Mouse (Mus musculus) hindbrain, postnatal 0 days (tissue): Measurements from ENCODE around the gene Arcn1. TPM values are rescaled to one million over a fixed set of nuclear protein-coding genes. Genes with fewer than 3 reads are reported as not detected.

ENCODE experiments used
- ATAC-seq: fragments of 200-750 bp; cut with Nextera tagmentation; 2 replicates; pipeline ENCODE4 v1.8.0; 2017; ENCODE audit warnings: mild to moderate bottlenecking, moderate TSS enrichment, moderate library complexity
- DNase-seq: peaks from one replicate; pipeline ENCODE4 v3.0.0-alpha.2; 2015; ENCODE audit warnings: low spot score
- H3K27ac ChIP-seq: fragments of 300-500 bp; sonication (generic); 2 replicates; pipeline ENCODE4 v1.5.1; 2014; ENCODE audit warnings: mild to moderate bottlenecking
- H3K27me3 ChIP-seq: fragments of 300-500 bp; sonication (generic); 2 replicates; pipeline ENCODE4 v1.6.1; 2014; ENCODE audit warnings: low read length, mixed read lengths; ENCODE audit not compliant: insufficient read depth
- H3K36me3 ChIP-seq: fragments of 300-500 bp; sonication (generic); 2 replicates; pipeline ENCODE4 v1.6.1; 2014; ENCODE audit warnings: low read length, mixed read lengths; ENCODE audit not compliant: insufficient read depth
- H3K4me1 ChIP-seq: fragments of 300-500 bp; sonication (generic); 2 replicates; pipeline ENCODE4 v1.6.1; 2014; ENCODE audit warnings: antibody characterized with exemption, low read length, mixed read lengths; ENCODE audit not compliant: insufficient read depth
- H3K4me2 ChIP-seq: fragments of 300-500 bp; sonication (generic); 2 replicates; pipeline ENCODE4 v1.6.1; 2014; ENCODE audit warnings: low read depth, mild to moderate bottlenecking, low read length, moderate library complexity, mixed read lengths
- H3K4me3 ChIP-seq: fragments of 300-500 bp; sonication (generic); 2 replicates; pipeline ENCODE4 v1.5.1; 2014; ENCODE audit warnings: low read length
- H3K9ac ChIP-seq: fragments of 300-500 bp; sonication (generic); replicated peaks from 2 replicates; pipeline ENCODE4 v1.6.1; 2014; ENCODE audit warnings: mild to moderate bottlenecking, low read length, moderate library complexity, mixed read lengths
- H3K9me3 ChIP-seq: fragments of 300-500 bp; sonication (generic); 2 replicates; pipeline ENCODE4 v1.6.1; 2016; ENCODE audit warnings: low read length, mixed read lengths
- CTCF ChIP-seq: IDR thresholded peaks from 2 replicates; pipeline ENCODE4 v1.5.1; 2016; ENCODE audit warnings: antibody characterized with exemption, control low read depth, low read depth
- WGBS: fragments of 180-500 bp; shearing (Covaris S2); extraction: QIAGEN DNeasy Blood & Tissue Kit; methylation state at CpG from one replicate; pipeline ENCODE4 v1.1.7; 2014; 5-methylcytosine and 5-hydroxymethylcytosine counted together
- polyA plus RNA-seq: library from polyadenylated mRNA; unstranded; fragments of >200 nt; fragmentation: Nextera tagmentation; extraction: Ambion mirVana; gene quantifications from 2 replicates; pipeline ENCODE4 v1.2.1, GENCODE M21; 2015
- total RNA-seq: library from RNA; depleted of rRNA; stranded (reverse); fragments of >200 nt; gene quantifications from 2 replicates; pipeline ENCODE4 v1.2.3, GENCODE M21; 2014

The Arcn1 gene
- total and polyA plus RNA-seq, 2 experiments from 2014 or later = 77.1 to 109 TPM

DNA sequence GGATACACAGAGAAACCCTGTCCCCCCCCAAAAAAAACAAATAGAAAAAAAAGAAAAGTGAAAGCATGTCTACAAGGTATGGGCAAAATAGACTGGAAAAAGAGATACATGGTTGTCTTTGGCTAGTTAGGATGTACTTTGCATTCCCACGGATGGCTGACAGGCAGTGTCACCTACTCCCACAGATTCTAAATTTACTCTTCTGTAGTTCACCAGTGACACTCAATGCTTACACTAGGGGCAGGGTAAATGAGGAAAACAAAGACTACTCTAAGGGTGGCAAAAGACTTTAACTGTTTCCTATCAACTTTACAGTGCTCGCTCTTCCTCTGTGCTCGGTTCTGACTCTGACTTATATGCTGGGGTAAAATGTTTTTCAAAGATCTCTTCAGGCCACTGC is 21.0 kb downstream of the Arcn1 start:
- peaks cover 47% of the 10 kb centered on the region for H3K36me3 ChIP-seq
- H3K4me1 ChIP-seq = no peaks in the 10 kb centered on the region
- no peak for ATAC-seq
- TF ChIP-seq CTCF = no peak
- no peak for DNase-seq
- no peaks in the 10 kb centered on the region for H3K9me3 ChIP-seq
- no peak overlapping the region for H3K4me2 ChIP-seq
- no peaks in the 10 kb centered on the region for H3K27me3 ChIP-seq
- H3K9ac ChIP-seq = no peak overlapping the region
- H3K27ac ChIP-seq = no peak overlapping the region
- 88% methylated on average over 3 of the region's 3 CpGs for WGBS
- no peak overlapping the region for H3K4me3 ChIP-seq

DNA sequence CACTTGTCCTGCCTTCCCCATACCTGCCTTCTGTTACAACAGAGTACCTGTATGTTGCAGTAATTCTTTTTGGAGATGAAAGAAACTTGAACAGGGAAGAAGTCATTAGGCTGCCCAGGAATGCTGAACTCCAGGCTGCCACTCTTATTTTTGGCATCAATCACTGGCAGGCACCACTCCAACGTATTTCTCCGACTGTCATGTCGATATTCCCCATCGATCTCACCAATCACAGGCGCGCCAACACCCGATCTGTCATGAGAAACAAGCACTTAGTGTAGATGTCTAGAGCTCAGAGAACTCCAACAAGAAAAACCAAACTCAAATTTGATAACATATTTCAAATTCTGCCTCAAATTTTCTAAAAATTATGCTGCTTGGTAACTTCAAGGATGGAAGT is 22.3 kb downstream of the Arcn1 start:
- no peak for DNase-seq
- Histone ChIP-seq H3K9ac (no peak overlapping the region), H3K9me3 (no peaks in the 10 kb centered on the region), H3K36me3 (peaks cover 36% of the 10 kb centered on the region), H3K4me1 (no peaks in the 10 kb centered on the region), H3K4me3 (no peak overlapping the region), H3K27me3 (no peaks in the 10 kb centered on the region), H3K27ac (no peak overlapping the region), H3K4me2 (no peak overlapping the region)
- no peak for TF ChIP-seq CTCF
- ATAC-seq = no peak
- 86% methylated on average over 7 of the region's 7 CpGs for WGBS

DNA sequence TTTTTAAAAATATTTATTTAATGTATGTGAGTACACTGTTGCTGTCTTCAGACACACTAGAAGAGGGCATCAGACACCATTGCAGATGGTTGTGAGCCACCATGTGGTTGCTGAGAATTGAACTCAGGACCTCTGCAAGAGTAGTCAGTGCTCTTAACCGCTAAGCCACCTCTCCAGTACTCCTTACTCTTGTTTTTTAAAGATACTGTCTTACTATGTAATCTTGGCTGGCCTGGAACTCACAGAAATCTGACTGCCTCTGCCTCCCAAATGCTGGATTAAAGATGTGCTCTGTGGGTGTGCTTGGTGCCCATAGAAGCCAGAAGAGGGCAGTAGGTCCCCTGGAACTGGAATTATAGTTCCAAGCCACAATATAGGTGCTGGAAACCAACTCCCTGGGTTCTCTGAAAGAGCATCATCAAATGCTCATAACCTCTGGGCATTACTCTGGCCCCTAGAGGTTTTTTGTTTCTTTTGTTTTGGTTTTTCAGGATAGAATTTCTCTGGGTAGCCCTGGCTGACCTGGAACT is 26.9 kb downstream of the Arcn1 start:
- DNase-seq (no peak), ATAC-seq (no peak)
- WGBS = 88% methylated on average over 1 of the region's 1 CpGs
- peaks cover 22% of the 10 kb centered on the region for H3K36me3 ChIP-seq
- no peaks in the 10 kb centered on the region for H3K9me3 ChIP-seq
- H3K4me3 ChIP-seq = no peak overlapping the region
- H3K27me3 ChIP-seq = no peaks in the 10 kb centered on the region
- no peak overlapping the region for H3K9ac ChIP-seq
- 0 out of 2 replicates have a peak, but pooled peaks have one; percentile 4 for TF ChIP-seq CTCF
- H3K4me1 ChIP-seq = no peaks in the 10 kb centered on the region
- H3K4me2 ChIP-seq = no peak overlapping the region
- no peak overlapping the region for H3K27ac ChIP-seq

DNA sequence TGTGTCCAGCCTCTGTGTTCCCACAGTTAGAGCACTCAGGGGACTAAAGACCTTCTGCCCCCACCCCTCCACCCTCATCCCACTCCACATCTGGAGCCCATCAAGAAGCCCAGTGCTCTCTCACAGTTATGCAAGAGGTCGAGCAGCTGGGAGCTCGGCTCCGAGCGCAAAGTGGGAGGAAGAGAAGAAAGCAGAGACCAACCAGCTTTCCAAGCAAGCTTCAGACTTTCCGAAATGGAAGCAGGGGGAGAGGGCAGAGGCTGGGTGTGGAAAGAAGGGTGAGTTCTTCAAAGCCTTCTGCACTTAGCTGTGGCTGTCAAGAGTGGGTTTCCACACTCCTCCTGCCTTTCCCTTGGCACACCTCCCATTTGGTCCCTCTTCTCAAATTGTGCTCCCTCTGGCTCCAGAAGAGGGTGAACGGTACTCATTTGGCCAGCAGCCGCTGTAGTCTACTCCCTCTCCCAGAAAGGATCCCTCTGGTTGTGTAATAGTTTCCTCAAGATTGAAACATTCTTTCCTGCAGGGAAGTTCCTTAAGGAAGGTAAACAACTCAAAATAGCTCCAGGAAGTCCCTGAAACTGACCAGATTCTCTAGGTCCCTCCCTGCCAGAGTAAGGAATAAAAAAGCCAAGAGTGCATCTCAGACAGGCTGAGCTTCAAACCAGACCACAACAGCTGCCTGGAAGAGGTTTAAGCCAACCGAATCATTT is 30.2 kb downstream of the Arcn1 start:
- Histone ChIP-seq H3K4me1 (peaks cover 5% of the 10 kb centered on the region; the same call in 1 of the 2 replicates), H3K4me2 (no peak overlapping the region), H3K4me3 (no peak overlapping the region), H3K27ac (no peak overlapping the region; the same call in 1 of the 2 replicates), H3K27me3 (no peaks in the 10 kb centered on the region), H3K9ac (no peak overlapping the region), H3K36me3 (0 out of 2 replicates have a peak, but pooled peaks cover under 1% of the 10 kb centered on the region), H3K9me3 (no peaks in the 10 kb centered on the region)
- DNase-seq = no peak
- no peak for TF ChIP-seq CTCF
- ATAC-seq = no peak
- WGBS = 52% methylated on average over 8 of the region's 8 CpGs

DNA sequence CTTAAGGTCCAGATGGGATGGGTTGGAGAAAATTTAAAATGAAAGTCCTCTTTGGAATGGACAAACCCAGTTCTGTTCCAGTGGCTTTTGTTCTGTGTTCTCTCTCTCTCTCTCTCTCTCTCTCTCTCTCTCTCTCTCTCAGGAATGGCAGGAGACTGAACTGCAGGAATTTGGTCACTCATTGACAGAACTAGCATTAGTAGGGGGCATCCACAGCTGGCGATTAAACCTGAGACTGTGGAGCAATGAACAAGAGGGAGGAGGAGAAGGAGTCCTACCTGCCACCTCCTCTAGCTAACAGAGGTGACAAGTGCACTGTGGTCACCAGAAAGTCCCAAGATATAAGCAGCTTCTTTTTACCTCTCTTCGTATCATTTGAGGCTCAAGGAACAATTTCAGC is 31.3 kb downstream of the Arcn1 start:
- H3K27ac ChIP-seq = no peak overlapping the region; the same call in 1 of the 2 replicates
- no peak for DNase-seq
- WGBS = 60% methylated on average over 2 of the region's 2 CpGs

DNA sequence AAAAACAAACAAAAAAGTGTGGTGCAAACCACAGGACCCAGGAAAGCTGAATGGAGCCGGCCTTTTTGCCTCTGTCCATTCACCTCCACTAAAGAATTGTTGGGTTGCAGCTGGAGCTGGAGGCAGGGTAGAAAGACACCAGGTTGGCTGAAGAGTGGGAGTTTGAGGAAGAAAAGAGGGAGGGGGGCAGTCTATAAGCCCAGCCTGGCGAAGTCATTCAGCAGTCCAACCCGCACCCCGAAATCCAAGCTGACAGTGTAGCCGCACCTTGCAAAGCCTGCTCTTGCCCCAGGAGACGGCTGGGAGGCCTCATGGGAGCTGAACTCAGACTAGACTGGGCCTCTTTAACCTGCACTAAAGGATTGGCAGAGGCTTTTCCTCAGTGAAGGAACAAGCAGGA is 31.8 kb downstream of the Arcn1 start:
- ATAC-seq (no peak), DNase-seq (no peak)
- Histone ChIP-seq H3K9ac (no peak overlapping the region), H3K36me3 (no peaks in the 10 kb centered on the region), H3K9me3 (no peaks in the 10 kb centered on the region), H3K27me3 (no peaks in the 10 kb centered on the region), H3K27ac (peak overlapping the region; percentile 16; the same call in 1 of the 2 replicates), H3K4me2 (no peak overlapping the region), H3K4me3 (no peak overlapping the region), H3K4me1 (peaks cover 5% of the 10 kb centered on the region; the same call in 1 of the 2 replicates)
- no peak for TF ChIP-seq CTCF
- 74% methylated on average over 6 of the region's 6 CpGs for WGBS

More for the DNA sequence above, 31.3 kb downstream of the Arcn1 start:
- H3K9me3 ChIP-seq = no peaks in the 10 kb centered on the region
- no peaks in the 10 kb centered on the region for H3K27me3 ChIP-seq
- no peak for ATAC-seq
- H3K36me3 ChIP-seq = no peaks in the 10 kb centered on the region
- no peak overlapping the region for H3K4me3 ChIP-seq
- no peak overlapping the region for H3K9ac ChIP-seq
- peaks cover 5% of the 10 kb centered on the region; the same call in 1 of the 2 replicates for H3K4me1 ChIP-seq
- no peak for TF ChIP-seq CTCF
- H3K4me2 ChIP-seq = no peak overlapping the region
